Mouse (Mus musculus) embryonic fibroblast, embryonic 13.5 days (primary cell): ENCODE results near the gene Tnxb.

Source experiments
- CTCF ChIP-seq: IDR thresholded peaks from 2 replicates; pipeline ENCODE4 v1.5.1; 2011; ENCODE audit warnings: mild to moderate bottlenecking, control low read depth, low read length, moderate library complexity, borderline replicate concordance; ENCODE audit not compliant: insufficient read depth
- POLR2A ChIP-seq: IDR thresholded peaks from 2 replicates; pipeline ENCODE4 v1.6.1; 2011; ENCODE audit warnings: low read depth, mild to moderate bottlenecking, control low read depth, low read length, moderate library complexity

DNA sequence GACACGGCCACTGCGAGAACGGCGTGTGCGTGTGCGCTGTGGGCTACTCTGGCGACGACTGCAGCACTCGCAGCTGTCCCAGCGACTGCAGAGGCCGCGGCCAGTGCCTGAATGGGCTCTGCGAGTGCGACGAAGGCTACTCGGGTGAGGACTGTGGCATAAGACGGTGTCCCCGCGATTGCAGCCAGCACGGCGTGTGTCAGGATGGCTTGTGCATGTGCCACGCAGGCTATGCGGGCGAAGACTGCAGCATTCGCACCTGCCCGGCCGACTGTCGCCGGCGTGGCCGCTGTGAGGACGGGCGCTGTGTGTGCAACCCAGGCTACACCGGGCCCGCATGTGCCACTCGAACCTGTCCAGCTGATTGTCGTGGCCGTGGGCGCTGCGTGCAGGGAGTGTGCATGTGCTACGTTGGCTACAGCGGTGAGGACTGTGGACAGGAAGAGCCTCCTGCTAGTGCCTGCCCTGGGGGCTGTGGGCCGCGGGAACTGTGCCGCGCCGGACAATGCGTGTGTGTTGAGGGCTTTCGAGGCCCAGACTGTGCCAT lies 2.0 kb downstream of the Tnxb start:
- TF ChIP-seq POLR2A (no peak), CTCF (no peak)
